Mouse (Mus musculus) forelimb bud, embryonic 11.5 days (tissue): Measurements from ENCODE around the gene Hsdl2.

ENCODE experiments used
- DNase-seq: peaks from one replicate; pipeline ENCODE4 v3.0.0-alpha.2; 2012; ENCODE audit warnings: low read depth, low spot score

Gene Hsdl2

GRCm38 (mm10) chr4:59625998-59626910, 44.9 kb downstream of the Hsdl2 start, which contains the start of gene E130308A19Rik:
E130308A19Rik (plus strand) TSS chr4:59626211.
- DNase-seq, result peak; percentile 75

GRCm38 (mm10) chr4:59628255-59628654, 46.9 kb downstream of the Hsdl2 start:
- no peak for DNase-seq

GRCm38 (mm10) chr4:59629076-59629874, 47.9 kb downstream of the Hsdl2 start:
- peak; percentile 40 for DNase-seq

- DNase-seq, result no peak
Measured at GRCm38 (mm10) chr4:59630122-59630521, 48.8 kb downstream of the Hsdl2 start.

- no peak for DNase-seq
Measured at GRCm38 (mm10) chr4:59634532-59634931, 53.2 kb downstream of the Hsdl2 start.

- no peak for DNase-seq
Measured at GRCm38 (mm10) chr4:59639163-59639562, 57.8 kb downstream of the Hsdl2 start.

- no peak for DNase-seq
Measured at GRCm38 (mm10) chr4:59640720-59641119, 59.4 kb downstream of the Hsdl2 start.

- no peak for DNase-seq
Measured at GRCm38 (mm10) chr4:59642039-59642438, 60.7 kb downstream of the Hsdl2 start.

GRCm38 (mm10) chr4:59642657-59643056, 61.3 kb downstream of the Hsdl2 start:
- DNase-seq, result no peak

GRCm38 (mm10) chr4:59644431-59644830, 63.1 kb downstream of the Hsdl2 start:
- DNase-seq, result no peak

GRCm38 (mm10) chr4:59644992-59645391, 63.6 kb downstream of the Hsdl2 start:
- no peak for DNase-seq

- no peak for DNase-seq
Measured at GRCm38 (mm10) chr4:59645610-59646009, 64.2 kb downstream of the Hsdl2 start.

GRCm38 (mm10) chr4:59646020-59646696, 64.8 kb downstream of the Hsdl2 start:
- no peak for DNase-seq

- no peak for DNase-seq
Measured at GRCm38 (mm10) chr4:59649119-59649518, 67.8 kb downstream of the Hsdl2 start.

- no peak for DNase-seq
Measured at GRCm38 (mm10) chr4:59652166-59652681, 70.9 kb downstream of the Hsdl2 start.

- no peak for DNase-seq
Measured at GRCm38 (mm10) chr4:59656061-59656642, 74.8 kb downstream of the Hsdl2 start.

- no peak for DNase-seq
Measured at GRCm38 (mm10) chr4:59662163-59662562, 80.8 kb downstream of the Hsdl2 start.

- DNase-seq, result no peak
Measured at GRCm38 (mm10) chr4:59663451-59663850, 82.1 kb downstream of the Hsdl2 start.

- DNase-seq, result no peak
Measured at GRCm38 (mm10) chr4:59666550-59667317, 85.4 kb downstream of the Hsdl2 start.

- DNase-seq, result peak; percentile 45
Measured at GRCm38 (mm10) chr4:59668050-59668449, 86.7 kb downstream of the Hsdl2 start.
